14 mouse cellular contexts compared by ENCODE assay signal in the genomic region with DNA sequence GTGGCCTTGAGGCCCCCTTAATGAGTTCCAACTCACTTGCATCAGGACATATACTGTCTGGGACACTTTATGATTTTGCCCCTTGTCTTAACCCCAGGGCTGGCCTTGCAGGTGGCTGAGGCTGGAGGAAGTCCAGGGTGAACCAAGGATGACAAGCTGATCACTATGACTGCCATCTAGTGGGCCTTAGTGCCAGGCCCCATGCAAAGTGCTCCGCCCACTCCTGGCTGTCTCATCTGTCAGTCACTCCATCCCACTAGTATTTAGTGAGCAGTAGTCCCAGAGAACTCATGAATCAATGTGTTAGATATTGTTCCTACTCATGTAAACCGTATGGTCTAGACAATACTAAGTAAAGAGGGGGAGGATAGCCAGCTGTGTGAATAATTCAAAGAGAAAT.
A peak's percentile ranks its signal among the peaks of the same experiment; 100 is the strongest.
DNase-seq lines count a peak whose midpoint lies in the region; ATAC-seq lines count a peak whose summit lies in the region.
"Had no signal": no experiment of that assay in that cellular context is flagged by ENCODE, and none has a peak within 500 bp of the region (broad histone marks: within the 10 kb centered on the region; RNA-seq: fewer than 3 reads in every experiment).

No protein-coding gene starts in this region.

- intact Hi-C loops in heart, postnatal 10 days (cut with DNase I), result no loop called here
- intact Hi-C loops in heart, postnatal 36 days (cut with DNase I), result no loop called here

- no peak overlapping the region for H3K9ac ChIP-seq in midbrain, embryonic 14.5 days (replicated peaks; ENCODE audit: low read length)
- no peak overlapping the region for H3K9ac ChIP-seq in midbrain, embryonic 13.5 days (replicated peaks)
- no peak overlapping the region for H3K9ac ChIP-seq in hindbrain, embryonic 14.5 days
- H3K9ac ChIP-seq: limb, embryonic 15.5 days had no signal

- peaks cover 28% of the 10 kb centered on the region for H3K4me1 ChIP-seq in midbrain, embryonic 14.5 days (ENCODE audit: control insufficient read depth, insufficient read depth, low read length)
- H3K4me1 ChIP-seq in midbrain, embryonic 13.5 days (replicated peaks), result peaks cover 58% of the 10 kb centered on the region
- peaks cover 13% of the 10 kb centered on the region for H3K4me1 ChIP-seq in hindbrain, embryonic 14.5 days (replicated peaks; ENCODE audit: control insufficient read depth, insufficient read depth, low read length)
- H3K4me1 ChIP-seq: limb, embryonic 15.5 days had no signal

- H3K27me3 ChIP-seq in midbrain, embryonic 14.5 days (ENCODE audit: control insufficient read depth, insufficient read depth, low read length), result no peaks in the 10 kb centered on the region
- no peaks in the 10 kb centered on the region for H3K27me3 ChIP-seq in midbrain, embryonic 13.5 days
- H3K27me3 ChIP-seq in hindbrain, embryonic 14.5 days (ENCODE audit: control insufficient read depth, insufficient read depth, low read length), result no peaks in the 10 kb centered on the region
- H3K27me3 ChIP-seq: limb, embryonic 15.5 days had no signal

- DNase-seq in adrenal gland, postnatal 36 days, result peak; percentile 4 to 6
- no peak for DNase-seq in adrenal gland, adult 18-20 months (ENCODE audit: low spot score in 2 of 2)
- DNase-seq in heart, postnatal 10 days, result peak; percentile 3 to 5
- DNase-seq in heart, postnatal 36 days, result no peak
- DNase-seq in midbrain, embryonic 14.5 days, result no peak
- DNase-seq in layer of hippocampus, postnatal 10 days (ENCODE audit: low spot score in 2 of 2), result peak; percentile 40 to 49
- DNase-seq in hindbrain, embryonic 14.5 days (ENCODE audit: low spot score), result no peak
- DNase-seq: lung, postnatal 36 days; right cerebral cortex, adult 18-20 months; thymus, postnatal 14 days had no signal

- no peak for ATAC-seq in midbrain, embryonic 14.5 days (ENCODE audit: low FRiP score, low TSS enrichment)
- ATAC-seq in midbrain, embryonic 13.5 days, result no peak
- ATAC-seq in hindbrain, embryonic 14.5 days (ENCODE audit: low FRiP score), result no peak

- H3K4me2 ChIP-seq in midbrain, embryonic 14.5 days (ENCODE audit: low read length), result no peak overlapping the region
- no peak overlapping the region for H3K4me2 ChIP-seq in midbrain, embryonic 13.5 days (replicated peaks)
- H3K4me2 ChIP-seq in hindbrain, embryonic 14.5 days (replicated peaks), result no peak overlapping the region
- H3K4me2 ChIP-seq: limb, embryonic 15.5 days had no signal

- no peaks in the 10 kb centered on the region for H3K9me3 ChIP-seq in midbrain, embryonic 14.5 days (ENCODE audit: control insufficient read depth, low read length)
- H3K9me3 ChIP-seq in midbrain, embryonic 13.5 days, result no peaks in the 10 kb centered on the region
- no peaks in the 10 kb centered on the region for H3K9me3 ChIP-seq in hindbrain, embryonic 14.5 days (ENCODE audit: control insufficient read depth, low read length)
- H3K9me3 ChIP-seq: limb, embryonic 15.5 days had no signal

- H3K36me3 ChIP-seq in midbrain, embryonic 14.5 days (ENCODE audit: control insufficient read depth, insufficient read depth, low read length), result no peaks in the 10 kb centered on the region
- H3K36me3 ChIP-seq in midbrain, embryonic 13.5 days, result no peaks in the 10 kb centered on the region
- no peaks in the 10 kb centered on the region for H3K36me3 ChIP-seq in hindbrain, embryonic 14.5 days (replicated peaks; ENCODE audit: control insufficient read depth, insufficient read depth)
- H3K36me3 ChIP-seq: G1E; limb, embryonic 15.5 days had no signal

- 0 out of 2 replicates have a peak overlapping the region, but pooled peaks have one; percentile 1 for H3K27ac ChIP-seq in midbrain, embryonic 14.5 days (replicated peaks; ENCODE audit: low read depth, low read length)
- H3K27ac ChIP-seq in midbrain, embryonic 13.5 days, result no peak overlapping the region
- no peak overlapping the region for H3K27ac ChIP-seq in hindbrain, embryonic 14.5 days
- H3K27ac ChIP-seq: limb, embryonic 15.5 days had no signal

- no peak overlapping the region for H3K4me3 ChIP-seq in midbrain, embryonic 14.5 days (replicated peaks; ENCODE audit: low read depth, low read length)
- H3K4me3 ChIP-seq in midbrain, embryonic 13.5 days (replicated peaks), result no peak overlapping the region
- H3K4me3 ChIP-seq in hindbrain, embryonic 14.5 days (replicated peaks; ENCODE audit: low read length), result no peak overlapping the region
- H3K4me3 ChIP-seq: limb, embryonic 15.5 days; myocyte had no signal

- 82% methylated on average over 2 of the region's 2 CpGs for WGBS in midbrain, embryonic 14.5 days
- WGBS in midbrain, embryonic 13.5 days, result 83% methylated on average over 2 of the region's 2 CpGs
- 81% methylated on average over 2 of the region's 2 CpGs for WGBS in hindbrain, embryonic 14.5 days

Comparison
In these comparisons a context has a peak if more than half of its experiments do, and no peak if none do; other contexts are left out.
1. DNase-seq: peak in adrenal gland, postnatal 36 days (2 of 2), heart, postnatal 10 days (2 of 2) and layer of hippocampus, postnatal 10 days (2 of 2); none in adrenal gland, adult 18-20 months (0 of 2), heart, postnatal 36 days (0 of 2), midbrain, embryonic 14.5 days (single experiment) and hindbrain, embryonic 14.5 days (single experiment).